Mouse (Mus musculus) hindbrain, embryonic 14.5 days (tissue): ENCODE measurements around the gene Gapdhs. TPM values are rescaled to one million over a fixed set of nuclear protein-coding genes. Genes with fewer than 3 reads are reported as not detected.

ENCODE experiments used
- ATAC-seq: fragments of 200-750 bp; cut with Nextera tagmentation; 2 replicates; pipeline ENCODE4 v1.8.0; 2017; ENCODE audit warnings: moderate number of reproducible peaks, mild to moderate bottlenecking, moderate TSS enrichment, moderate library complexity; ENCODE audit not compliant: low FRiP score
- DNase-seq: peaks from one replicate; pipeline ENCODE4 v3.0.0-alpha.2; 2015; ENCODE audit warnings: low spot score
- H3K27ac ChIP-seq: fragments of 300-500 bp; sonication (generic); 2 replicates; pipeline ENCODE4 v1.5.1; 2014; ENCODE audit warnings: mild to moderate bottlenecking, moderate library complexity
- H3K27me3 ChIP-seq: fragments of 300-500 bp; sonication (generic); 2 replicates; pipeline ENCODE4 v1.6.1; 2014; ENCODE audit warnings: mild to moderate bottlenecking, low read length, mixed read lengths; ENCODE audit not compliant: control insufficient read depth, insufficient read depth
- H3K36me3 ChIP-seq: fragments of 300-500 bp; sonication (generic); replicated peaks from 2 replicates; pipeline ENCODE4 v1.6.1; 2014; ENCODE audit not compliant: control insufficient read depth, insufficient read depth
- H3K4me1 ChIP-seq: fragments of 300-500 bp; sonication (generic); replicated peaks from 2 replicates; pipeline ENCODE4 v1.6.1; 2014; ENCODE audit warnings: antibody characterized with exemption, low read length, mixed read lengths; ENCODE audit not compliant: control insufficient read depth, insufficient read depth
- H3K4me2 ChIP-seq: fragments of 300-500 bp; sonication (generic); replicated peaks from 2 replicates; pipeline ENCODE4 v1.6.1; 2014; ENCODE audit warnings: mild to moderate bottlenecking, moderate library complexity
- H3K4me3 ChIP-seq: fragments of 300-500 bp; sonication (generic); replicated peaks from 2 replicates; pipeline ENCODE4 v1.5.1; 2014; ENCODE audit warnings: mild to moderate bottlenecking, low read length
- H3K9ac ChIP-seq: fragments of 300-500 bp; sonication (generic); 2 replicates; pipeline ENCODE4 v1.6.1; 2014
- H3K9me3 ChIP-seq: fragments of 300-500 bp; sonication (generic); 2 replicates; pipeline ENCODE4 v1.6.1; 2016; ENCODE audit warnings: low read length; ENCODE audit not compliant: control insufficient read depth
- WGBS: fragments of 180-500 bp; shearing (Covaris S2); extraction: QIAGEN DNeasy Blood & Tissue Kit; methylation state at CpG from one replicate; pipeline ENCODE4 v1.1.7; 2014; 5-methylcytosine and 5-hydroxymethylcytosine counted together
- polyA plus RNA-seq: library from polyadenylated mRNA; unstranded; fragments of >200 nt; fragmentation: Nextera tagmentation; extraction: Ambion mirVana; gene quantifications from 2 replicates; pipeline ENCODE4 v1.2.1, GENCODE M21; 2014

Gapdhs gene
- polyA plus RNA-seq, 1 experiment from 2014 or later = 1.3 TPM

GRCm38 (mm10) chr7:30728739-30729395, 14.6 kb downstream of the Gapdhs start:
- no peaks in the 10 kb centered on the region for H3K9me3 ChIP-seq
- peak overlapping the region; percentile 65 for H3K4me2 ChIP-seq
- H3K36me3 ChIP-seq = peaks cover 25% of the 10 kb centered on the region
- WGBS = 8% methylated on average over 26 of the region's 26 CpGs
- DNase-seq (no peak), ATAC-seq (peak; percentile 38)
- H3K4me1 ChIP-seq = peaks cover 26% of the 10 kb centered on the region
- peak overlapping the region; percentile 78 for H3K4me3 ChIP-seq
- H3K27ac ChIP-seq = peak overlapping the region; percentile 91
- H3K9ac ChIP-seq = peak overlapping the region; percentile 88
- H3K27me3 ChIP-seq = no peaks in the 10 kb centered on the region

- DNase-seq (no peak), ATAC-seq (no peak)
- Histone ChIP-seq H3K36me3 (peaks cover 18% of the 10 kb centered on the region), H3K4me2 (peak overlapping the region; percentile 65), H3K4me3 (peak overlapping the region; percentile 78), H3K9me3 (no peaks in the 10 kb centered on the region), H3K9ac (peak overlapping the region; percentile 88), H3K27ac (no peak overlapping the region), H3K27me3 (no peaks in the 10 kb centered on the region), H3K4me1 (peaks cover 26% of the 10 kb centered on the region)
- 89% methylated on average over 6 of the region's 6 CpGs for WGBS
These were observed 15.3 kb downstream of the Gapdhs start for GRCm38 (mm10) chr7:30728214-30728613.

- H3K4me2 ChIP-seq = no peak overlapping the region
- peaks cover 6% of the 10 kb centered on the region for H3K4me1 ChIP-seq
- no peaks in the 10 kb centered on the region for H3K27me3 ChIP-seq
- no peaks in the 10 kb centered on the region for H3K9me3 ChIP-seq
- no peak for DNase-seq
- no peak overlapping the region for H3K9ac ChIP-seq
- WGBS = 70% methylated on average over 6 of the region's 6 CpGs
- no peak for ATAC-seq
- H3K4me3 ChIP-seq = no peak overlapping the region
- H3K36me3 ChIP-seq = peaks cover 9% of the 10 kb centered on the region
- no peak overlapping the region for H3K27ac ChIP-seq
These were observed 20.1 kb downstream of the Gapdhs start for GRCm38 (mm10) chr7:30723274-30723953.

GRCm38 (mm10) chr7:30721286-30721685, 22.2 kb downstream of the Gapdhs start:
- Histone ChIP-seq H3K4me1 (0 out of 2 replicates have a peak, but pooled peaks cover 4% of the 10 kb centered on the region), H3K27ac (no peak overlapping the region), H3K4me2 (no peak overlapping the region), H3K4me3 (no peak overlapping the region), H3K27me3 (peaks cover 12% of the 10 kb centered on the region; the same call in 1 of the 2 replicates), H3K9ac (no peak overlapping the region), H3K9me3 (no peaks in the 10 kb centered on the region), H3K36me3 (no peaks in the 10 kb centered on the region)
- WGBS = 52% methylated on average over 7 of the region's 7 CpGs
- ATAC-seq (no peak), DNase-seq (no peak)

GRCm38 (mm10) chr7:30719669-30720068, 23.8 kb downstream of the Gapdhs start:
- Histone ChIP-seq H3K4me3 (no peak overlapping the region), H3K27me3 (peaks cover 13% of the 10 kb centered on the region; the same call in 1 of the 2 replicates), H3K4me1 (0 out of 2 replicates have a peak, but pooled peaks cover 4% of the 10 kb centered on the region), H3K36me3 (no peaks in the 10 kb centered on the region), H3K4me2 (no peak overlapping the region), H3K27ac (no peak overlapping the region), H3K9ac (no peak overlapping the region), H3K9me3 (no peaks in the 10 kb centered on the region)
- 90% methylated on average over 5 of the region's 5 CpGs for WGBS
- DNase-seq = no peak
- no peak for ATAC-seq

GRCm38 (mm10) chr7:30717716-30718046, 25.8 kb downstream of the Gapdhs start:
- ATAC-seq (peak; percentile 58; the same call in 1 of the 2 replicates), DNase-seq (no peak)
- Histone ChIP-seq H3K9ac (peak overlapping the region; percentile 9), H3K4me2 (peak overlapping the region; percentile 47), H3K27me3 (peaks cover 13% of the 10 kb centered on the region; the same call in 1 of the 2 replicates), H3K27ac (no peak overlapping the region), H3K4me3 (peak overlapping the region; percentile 21), H3K36me3 (no peaks in the 10 kb centered on the region), H3K4me1 (0 out of 2 replicates have a peak, but pooled peaks cover 4% of the 10 kb centered on the region), H3K9me3 (no peaks in the 10 kb centered on the region)
- 11% methylated on average over 14 of the region's 14 CpGs for WGBS

- Histone ChIP-seq H3K9me3 (no peaks in the 10 kb centered on the region), H3K27me3 (peaks cover 13% of the 10 kb centered on the region; the same call in 1 of the 2 replicates), H3K36me3 (no peaks in the 10 kb centered on the region), H3K4me2 (peak overlapping the region; percentile 47), H3K27ac (no peak overlapping the region), H3K4me1 (0 out of 2 replicates have a peak, but pooled peaks cover 4% of the 10 kb centered on the region), H3K4me3 (peak overlapping the region; percentile 21), H3K9ac (peak overlapping the region; percentile 9)
- DNase-seq (peak; percentile 64), ATAC-seq (peak; percentile 93)
- 4% methylated on average over 43 of the region's 43 CpGs for WGBS
These were observed 26.3 kb downstream of the Gapdhs start for GRCm38 (mm10) chr7:30717006-30717715.

- no peak for DNase-seq
These were observed 31.5 kb downstream of the Gapdhs start, which contains the start of gene Atp4a for GRCm38 (mm10) chr7:30711942-30712341. Gene Atp4a (plus strand): TSS chr7:30712209.

GRCm38 (mm10) chr7:30707441-30707840, 36.0 kb downstream of the Gapdhs start:
- no peak for ATAC-seq
- H3K4me2 ChIP-seq = no peak overlapping the region

More at GRCm38 (mm10) chr7:30711942-30712341, 31.5 kb downstream of the Gapdhs start, which contains the start of gene Atp4a:
- Histone ChIP-seq H3K4me1 (0 out of 2 replicates have a peak, but pooled peaks cover under 1% of the 10 kb centered on the region), H3K9ac (no peak within 1 kb of the TSS), H3K36me3 (no peaks in the 10 kb centered on the region), H3K4me2 (no peak within 1 kb of the TSS), H3K27ac (no peak within 1 kb of the TSS), H3K9me3 (no peaks in the 10 kb centered on the region), H3K27me3 (peaks cover 6% of the 10 kb centered on the region; the same call in 1 of the 2 replicates), H3K4me3 (no peak within 1 kb of the TSS)
- ATAC-seq = no peak
- 83% methylated on average over 3 of the region's 3 CpGs for WGBS

More at GRCm38 (mm10) chr7:30707441-30707840, 36.0 kb downstream of the Gapdhs start:
- Histone ChIP-seq H3K4me1 (no peaks in the 10 kb centered on the region), H3K27ac (no peak overlapping the region), H3K9me3 (no peaks in the 10 kb centered on the region), H3K9ac (no peak overlapping the region), H3K36me3 (no peaks in the 10 kb centered on the region), H3K4me3 (no peak overlapping the region), H3K27me3 (no peaks in the 10 kb centered on the region)
- 86% methylated on average over 1 of the region's 1 CpGs for WGBS
- DNase-seq = no peak
